Mouse (Mus musculus) bone marrow, adult 2 months (tissue): ENCODE measurements around the gene Epha6.

Experiments
- CTCF ChIP-seq: fragments of 200-500 bp; IDR thresholded peaks from 2 replicates; pipeline ENCODE4 v1.5.1; 2011; ENCODE audit warnings: low read length, control low read depth; ENCODE audit not compliant: control insufficient read depth, insufficient read depth
- POLR2A ChIP-seq: fragments of 200-500 bp; IDR thresholded peaks from 2 replicates; pipeline ENCODE4 v1.6.1; 2011; ENCODE audit warnings: low read depth, mild to moderate bottlenecking, control low read depth, low read length, borderline replicate concordance; ENCODE audit not compliant: control insufficient read depth

GRCm38 (mm10) chr16:60468200-60468785 is 137.0 kb downstream of the Epha6 start:
- no peak for TF ChIP-seq POLR2A
- TF ChIP-seq CTCF: no peak
